Mouse (Mus musculus) brown adipose tissue, adult 24 weeks (tissue): ENCODE results near the gene Srsf9. TPM values are rescaled to one million over a fixed set of nuclear protein-coding genes. Genes with fewer than 3 reads are reported as not detected.
A peak's percentile ranks its signal among the peaks of the same experiment; 100 is the strongest.
"Not testable (repeated sequence)": the region's sequence is repeated elsewhere in the genome, so short reads cannot be mapped to it uniquely, and the experiment has no call there.

Experiments used
- H3K27ac ChIP-seq: fragments of 200-500 bp; replicated peaks from 2 replicates; pipeline ENCODE4 v1.5.1; 2012; ENCODE audit warnings: low read depth, mild to moderate bottlenecking, low read length
- H3K4me1 ChIP-seq: fragments of 200-500 bp; 2 replicates; pipeline ENCODE4 v1.6.1; 2012; ENCODE audit warnings: low read length, mixed read lengths; ENCODE audit not compliant: control insufficient read depth, insufficient read depth, insufficient read length
- H3K4me3 ChIP-seq: fragments of 200-500 bp; 2 replicates; pipeline ENCODE4 v1.5.1; 2012; ENCODE audit warnings: low read depth, mild to moderate bottlenecking, low read length, moderate library complexity; ENCODE audit not compliant: insufficient read depth
- polyA plus RNA-seq: library from polyadenylated mRNA; stranded (reverse); fragments of >200 nt; gene quantifications from 2 replicates; pipeline ENCODE4 v1.2.4, GENCODE M21; 2012; ENCODE audit not compliant: missing spikeins, insufficient read depth, insufficient read length

Gene Srsf9
- polyA plus RNA-seq, result 40.6 and 50.7 TPM in 2 replicates

GRCm38 (mm10) chr5:115326875-115327609 is at the start of gene Srsf9:
Srsf9 (plus strand) TSS chr5:115327177.
- H3K4me3 ChIP-seq, result peak within 1 kb of the TSS; percentile 79
- H3K27ac ChIP-seq, result peak within 1 kb of the TSS; percentile 82
- H3K4me1 ChIP-seq, result 0 out of 2 replicates have a peak, but pooled peaks cover 3% of the 10 kb centered on the region

DNA sequence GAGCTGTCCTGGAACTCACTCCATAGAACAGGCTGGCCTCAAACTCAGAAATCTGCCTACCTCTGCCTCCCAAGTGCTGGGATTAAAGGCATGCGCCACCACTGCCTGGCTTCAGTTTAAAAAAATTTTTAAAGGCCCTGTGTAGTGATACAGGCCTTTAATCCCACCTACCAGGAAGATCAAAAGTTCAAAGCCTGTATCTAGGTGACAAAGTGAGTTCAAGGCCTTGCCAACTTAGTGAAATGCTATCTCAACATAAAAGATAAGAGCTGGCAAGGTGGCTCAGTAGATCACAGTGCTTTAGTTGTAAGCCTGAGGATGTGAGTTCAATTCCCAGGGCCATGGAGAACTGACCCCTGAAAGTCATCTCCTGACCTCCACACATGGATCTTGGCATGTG is 48.9 kb upstream of the Srsf9 start:
- H3K4me1 ChIP-seq, result no peaks in the 10 kb centered on the region
- no peak overlapping the region for H3K27ac ChIP-seq
- H3K4me3 ChIP-seq, result no peak overlapping the region

DNA sequence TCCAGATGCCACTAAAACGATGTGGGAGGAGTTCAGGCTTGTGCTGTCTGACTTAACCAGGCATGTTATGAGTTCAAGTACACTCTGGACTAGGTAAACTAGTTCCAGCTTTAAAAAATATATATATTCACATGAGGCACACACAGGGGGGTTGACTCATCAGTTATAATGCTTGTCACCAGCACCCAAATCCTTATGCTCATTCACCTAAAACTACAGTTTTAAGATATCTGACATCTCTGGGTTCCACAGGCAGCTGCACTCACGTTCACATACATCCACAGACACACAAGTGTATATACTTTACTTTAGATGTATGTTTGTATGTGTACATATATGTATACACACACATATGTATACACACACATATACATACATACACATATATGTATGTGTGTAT is 48.2 kb upstream of the Srsf9 start:
- H3K4me3 ChIP-seq, result no peak overlapping the region
- H3K27ac ChIP-seq, result no peak overlapping the region
- H3K4me1 ChIP-seq, result no peaks in the 10 kb centered on the region

DNA sequence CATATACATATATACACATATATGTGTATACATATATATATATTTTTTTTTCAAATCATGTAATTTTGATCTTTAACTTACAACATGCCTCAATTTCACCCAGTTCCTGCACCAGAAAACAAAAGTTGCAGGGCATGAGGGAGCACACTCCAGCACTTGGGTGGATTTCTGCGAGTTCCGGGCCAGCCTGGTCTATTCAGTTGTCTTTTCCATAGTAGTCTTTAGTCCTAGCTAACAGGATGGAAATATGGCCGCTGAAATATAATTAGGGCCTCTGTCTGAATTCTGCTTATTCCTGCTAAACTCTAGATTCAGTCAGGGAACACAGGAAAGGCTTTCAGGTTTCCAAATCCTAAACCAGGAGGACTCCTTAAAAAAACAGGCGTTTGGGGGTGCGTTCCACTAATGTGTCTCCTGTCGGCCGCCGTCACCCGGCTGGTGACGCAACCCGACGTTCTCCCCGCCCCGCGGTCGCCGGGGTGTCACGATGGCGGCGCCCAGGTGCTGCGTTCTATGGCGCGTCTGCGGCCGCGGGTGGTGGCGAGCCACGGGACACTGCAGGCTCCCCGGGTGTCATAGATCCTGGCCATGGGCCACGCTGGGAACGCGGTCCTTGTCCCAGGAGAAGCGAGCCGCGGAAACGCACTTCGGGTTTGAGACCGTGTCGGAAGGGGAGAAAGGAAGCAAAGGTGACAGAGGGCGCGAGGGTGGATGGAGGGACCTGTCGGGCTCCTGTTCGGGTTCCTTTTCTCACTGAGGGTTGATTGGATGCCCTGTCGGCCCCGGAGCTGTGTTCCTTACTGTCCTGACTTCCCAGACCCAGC is 47.5 kb upstream of the Srsf9 start, which contains the start of gene Coq5:
Coq5 (plus strand) TSS at position 441 of the 824 bp plus-strand sequence.
- Histone ChIP-seq H3K4me1 (no peaks in the 10 kb centered on the region), H3K27ac (peak within 1 kb of the TSS; percentile 90), H3K4me3 (peak within 1 kb of the TSS; percentile 90)

DNA sequence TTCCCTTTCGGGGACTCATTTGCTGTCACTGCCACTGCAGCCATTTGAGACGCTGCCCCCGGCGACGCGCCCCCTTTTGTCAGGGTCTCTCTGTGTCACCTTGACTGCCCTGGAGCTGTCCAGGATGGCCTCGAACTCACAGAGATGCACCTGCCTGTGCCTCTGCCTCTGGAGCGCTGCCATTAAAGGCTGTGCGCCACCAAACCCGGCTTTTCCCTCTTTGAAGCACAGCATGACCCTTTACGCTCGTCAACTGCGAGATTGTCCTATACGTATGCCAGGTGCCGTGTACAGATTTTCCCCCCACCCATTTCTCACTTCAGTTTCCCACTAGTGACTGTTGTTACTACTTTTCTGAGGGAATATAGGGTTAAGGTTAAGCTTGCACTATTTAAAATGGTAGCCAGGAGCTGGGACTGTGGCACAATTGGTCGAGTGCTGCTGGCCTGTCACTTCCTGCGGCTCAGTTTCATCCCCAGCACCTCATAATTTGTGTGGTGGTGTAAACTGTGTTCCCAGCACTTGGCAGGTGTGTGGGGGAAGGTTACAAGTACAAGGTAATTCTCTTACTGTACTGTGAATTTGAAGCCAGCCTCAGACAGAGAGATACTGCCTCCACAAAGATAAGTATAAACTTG is 46.8 kb upstream of the Srsf9 start:
- Histone ChIP-seq H3K4me1 (no peaks in the 10 kb centered on the region), H3K4me3 (peak overlapping the region; percentile 90), H3K27ac (peak overlapping the region; percentile 90)

DNA sequence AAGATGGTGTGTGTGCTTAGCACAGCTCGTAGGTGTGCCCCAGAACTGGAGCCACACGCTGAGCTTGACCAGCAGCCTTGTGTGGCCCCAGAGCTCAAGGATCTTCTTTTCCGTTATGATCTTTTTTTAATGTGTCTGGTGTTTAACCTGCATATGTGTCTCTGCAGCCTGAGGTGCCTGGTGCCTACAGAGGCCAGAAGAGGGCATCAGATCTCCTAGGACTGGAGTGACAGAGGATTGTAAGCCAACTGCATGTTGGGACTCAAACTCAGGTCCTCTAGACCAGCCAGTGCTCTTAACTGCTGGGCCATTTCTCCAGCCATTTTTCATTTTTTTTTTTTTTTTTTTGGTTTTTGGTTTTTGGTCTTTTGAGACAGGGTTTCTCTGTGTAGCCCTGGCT is 42.2 kb upstream of the Srsf9 start:
- H3K27ac ChIP-seq, result no peak overlapping the region
- no peaks in the 10 kb centered on the region for H3K4me1 ChIP-seq
- H3K4me3 ChIP-seq, result no peak overlapping the region

DNA sequence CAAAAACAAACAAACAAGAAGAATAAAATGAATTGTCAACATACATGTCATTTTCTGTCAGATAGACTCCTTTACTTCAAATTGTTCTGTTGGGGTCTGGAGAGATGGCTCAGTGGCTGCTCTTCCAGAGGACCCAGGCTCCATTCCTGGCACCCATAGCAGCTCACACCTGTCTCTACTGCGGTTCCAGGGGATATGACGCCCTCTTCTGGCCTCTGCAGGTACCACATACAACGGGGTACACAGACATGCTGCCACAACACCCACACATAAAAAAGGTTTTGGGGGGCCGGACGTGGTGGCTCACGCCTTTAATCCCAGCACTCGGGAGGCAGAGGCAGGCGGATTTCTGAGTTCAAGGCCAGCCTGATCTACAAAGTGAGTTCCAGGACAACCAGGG is 32.8 kb upstream of the Srsf9 start:
- Histone ChIP-seq H3K27ac (no peak overlapping the region), H3K4me3 (no peak overlapping the region), H3K4me1 (peaks cover 2% of the 10 kb centered on the region; the same call in 1 of the 2 replicates)

DNA sequence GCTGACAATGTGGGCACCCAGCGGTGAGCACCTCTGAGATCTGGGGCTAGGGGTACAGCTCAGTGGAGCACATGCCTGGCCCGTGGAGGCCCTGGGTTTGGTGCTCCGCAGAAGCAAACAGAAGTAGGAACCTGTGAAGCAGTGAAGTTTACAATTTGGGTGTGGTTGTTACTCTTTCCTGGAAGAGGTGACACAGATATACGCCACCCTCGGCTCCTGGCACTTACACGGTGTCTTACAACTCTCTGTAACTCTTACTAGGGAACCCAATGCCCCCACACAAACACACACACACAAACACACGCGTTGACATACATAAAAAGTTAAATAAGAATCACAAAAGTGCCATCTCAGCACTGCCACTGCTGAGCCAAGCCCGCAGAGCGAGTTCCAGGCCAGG is 30.6 kb upstream of the Srsf9 start:
- no peak overlapping the region for H3K27ac ChIP-seq

DNA sequence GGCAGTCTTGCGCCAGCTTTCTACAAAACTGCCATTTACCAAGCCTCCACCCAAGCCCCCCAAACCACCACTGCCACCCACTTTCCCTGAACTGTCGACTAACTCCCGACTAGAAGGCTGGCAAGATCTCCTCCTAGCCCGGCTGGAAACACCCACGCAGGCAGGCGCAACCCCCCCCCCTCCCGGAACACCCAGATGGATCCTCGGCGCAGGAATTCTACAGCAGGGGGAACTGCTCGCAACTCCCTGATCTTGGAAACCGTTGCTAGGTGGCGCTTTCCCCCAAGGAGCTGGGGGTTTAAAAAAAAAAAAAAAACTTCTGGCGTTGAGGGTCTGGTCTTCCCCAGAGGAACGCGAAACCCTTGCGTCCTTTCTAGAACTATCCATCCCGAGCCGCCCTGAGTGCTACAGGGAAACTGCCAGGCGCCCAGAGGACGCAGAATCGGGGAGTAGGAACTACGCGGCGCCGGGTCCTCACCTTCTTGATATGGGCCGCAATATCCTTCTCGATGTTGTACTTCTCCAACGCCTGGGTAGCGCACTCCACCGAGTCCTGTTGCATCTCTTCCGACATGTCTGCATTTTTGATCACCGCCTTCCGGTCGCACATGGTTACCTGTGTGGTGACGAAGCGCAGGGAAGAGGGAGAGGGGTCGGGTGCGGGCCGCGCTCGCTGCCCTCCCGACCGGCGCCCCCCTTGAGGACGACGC is 26.8 kb upstream of the Srsf9 start:
- H3K4me1 ChIP-seq, result peaks cover 2% of the 10 kb centered on the region; the same call in 1 of the 2 replicates
- H3K4me3 ChIP-seq, result peak overlapping the region; percentile 79
- H3K27ac ChIP-seq, result peak overlapping the region; percentile 81

More for the DNA sequence above, 30.6 kb upstream of the Srsf9 start:
- H3K4me3 ChIP-seq, result no peak overlapping the region
- peaks cover 2% of the 10 kb centered on the region; the same call in 1 of the 2 replicates for H3K4me1 ChIP-seq

DNA sequence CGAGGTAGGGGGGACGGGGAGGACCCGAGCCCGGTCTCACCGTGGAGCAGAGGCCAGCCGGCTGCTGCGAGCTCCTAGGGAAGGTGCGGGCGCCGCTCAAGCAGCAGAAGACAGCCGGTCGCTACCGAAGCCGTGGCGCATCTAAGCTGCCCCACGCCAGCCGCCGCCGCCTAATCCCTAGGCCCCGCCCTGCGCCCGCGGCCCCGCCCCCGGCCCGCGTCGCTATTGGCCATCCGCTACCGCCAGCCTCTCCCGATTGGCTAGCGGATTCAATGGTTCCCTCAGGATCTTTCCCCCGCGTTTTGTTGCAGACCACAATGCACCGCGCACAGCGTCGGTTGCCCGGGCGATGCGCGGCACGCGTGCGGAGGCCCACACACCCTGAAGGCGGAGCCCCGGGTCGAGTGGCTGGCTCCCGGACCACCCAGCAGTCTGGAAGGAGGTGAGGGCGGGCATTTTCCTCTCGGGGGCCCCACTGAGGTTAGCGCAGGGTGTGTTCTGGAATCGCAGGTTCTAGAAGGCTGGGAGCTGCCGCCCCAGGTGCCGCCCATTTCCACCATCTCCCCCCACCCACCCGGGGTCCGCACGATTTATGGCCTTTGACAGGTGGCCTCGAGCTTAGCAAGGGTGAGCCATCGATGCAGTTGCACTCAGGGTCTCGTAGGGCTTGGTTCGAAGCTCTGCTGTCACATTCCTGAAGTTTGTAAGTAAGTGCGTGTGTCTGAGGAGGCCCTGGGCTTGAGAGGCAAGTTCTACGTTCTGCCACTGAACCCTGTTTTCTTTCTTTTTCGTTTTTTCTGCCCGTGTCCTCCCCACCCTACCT is 26.0 kb upstream of the Srsf9 start, which contains the start of gene Dynll1:
Dynll1 (minus strand) TSS at position 208 of the 823 bp plus-strand sequence.
- Histone ChIP-seq H3K4me3 (peak within 1 kb of the TSS; percentile 79), H3K4me1 (peaks cover 2% of the 10 kb centered on the region; the same call in 1 of the 2 replicates), H3K27ac (peak within 1 kb of the TSS; percentile 81)

DNA sequence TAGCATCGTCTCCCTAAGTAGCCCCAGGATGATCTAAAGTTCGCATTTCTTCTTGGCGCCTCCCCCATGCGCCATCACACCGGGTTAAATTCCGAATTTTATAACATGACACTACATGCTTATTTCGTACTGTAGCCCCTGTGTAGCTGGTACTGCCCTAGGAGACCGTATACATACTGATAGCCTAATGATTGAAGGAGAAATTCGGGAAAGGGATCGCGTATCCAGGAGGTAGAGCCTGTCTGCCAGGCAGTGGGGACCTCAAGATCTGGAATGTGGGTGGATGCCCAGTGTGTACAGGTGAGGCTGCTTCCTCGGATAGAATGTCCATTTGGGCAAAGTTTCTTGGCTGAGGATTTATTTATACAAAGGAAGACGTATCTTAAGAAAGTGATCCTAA is 25.4 kb upstream of the Srsf9 start:
- H3K27ac ChIP-seq, result no peak overlapping the region
- H3K4me3 ChIP-seq, result peak overlapping the region; percentile 61
- H3K4me1 ChIP-seq, result peaks cover 2% of the 10 kb centered on the region; the same call in 1 of the 2 replicates

- not testable (repeated sequence) for H3K4me1 ChIP-seq, H3K4me3 ChIP-seq, H3K27ac ChIP-seq
These were observed 24.8 kb upstream of the Srsf9 start for GRCm38 (mm10) chr5:115302190-115302589.

DNA sequence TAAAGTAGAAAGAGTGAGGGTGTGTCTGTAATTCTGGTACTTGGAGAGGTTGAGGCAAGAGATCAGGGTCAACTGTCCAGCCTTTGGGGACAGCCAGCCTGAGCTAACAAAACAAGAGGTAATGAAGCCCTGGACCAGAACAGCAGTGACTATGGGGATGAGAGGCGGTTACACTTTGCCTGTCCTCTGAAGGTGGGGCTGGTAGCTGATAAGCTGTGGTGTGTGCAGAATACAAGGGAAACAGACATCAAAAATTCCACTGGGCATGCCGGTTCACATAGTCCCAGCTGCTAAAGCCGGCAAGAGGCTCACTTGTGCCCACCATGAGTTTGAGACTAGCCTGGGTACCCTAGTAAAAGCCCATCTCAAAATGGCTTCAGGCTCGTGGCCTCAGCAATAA is 14.6 kb upstream of the Srsf9 start:
- Histone ChIP-seq H3K4me3 (no peak overlapping the region), H3K4me1 (no peaks in the 10 kb centered on the region), H3K27ac (no peak overlapping the region)
